Mouse (Mus musculus) heart, adult 2 months (tissue): Measurements from ENCODE around the gene BC048671. TPM values are rescaled to one million over a fixed set of nuclear protein-coding genes. Genes with fewer than 3 reads are reported as not detected.

ENCODE experiments used
- DNase-seq, 2 experiments: peaks; one replicate each; pipeline ENCODE4 v3.0.0; 2021
- H3K27ac ChIP-seq: fragments of 200-600 bp; 2 replicates; pipeline ENCODE4 v1.8.1; 2022
- H3K27me3 ChIP-seq: fragments of 200-500 bp; 2 replicates; pipeline ENCODE4 v1.6.1; 2012; ENCODE audit warnings: mild to moderate bottlenecking, low read length, inconsistent platforms, mixed read lengths; ENCODE audit not compliant: control insufficient read depth, insufficient read depth
- H3K36me3 ChIP-seq: fragments of 200-500 bp; 2 replicates; pipeline ENCODE4 v1.6.1; 2012; ENCODE audit warnings: low read length, inconsistent platforms; ENCODE audit not compliant: control insufficient read depth, insufficient read depth
- H3K4me1 ChIP-seq: fragments of 200-500 bp; 2 replicates; pipeline ENCODE4 v1.6.1; 2011; ENCODE audit warnings: low read length; ENCODE audit not compliant: control insufficient read depth, insufficient read depth
- H3K4me3 ChIP-seq: fragments of 200-600 bp; 2 replicates; pipeline ENCODE4 v1.8.1; 2022
- H3K79me2 ChIP-seq: fragments of 200-500 bp; replicated peaks from 2 replicates; pipeline ENCODE4 v1.6.1; 2012; ENCODE audit warnings: mild to moderate bottlenecking, inconsistent platforms, low read length, moderate library complexity, mixed read lengths; ENCODE audit not compliant: control insufficient read depth, insufficient read depth
- H3K9ac ChIP-seq: fragments of 200-500 bp; 2 replicates; pipeline ENCODE4 v1.6.1; 2012; ENCODE audit warnings: low read depth, mild to moderate bottlenecking, control low read depth, inconsistent platforms, low read length, mixed read lengths
- CTCF ChIP-seq: fragments of 200-600 bp; IDR thresholded peaks from 2 replicates; pipeline ENCODE4 v1.8.1; 2022; ENCODE audit warnings: antibody characterized with exemption, mild to moderate bottlenecking, moderate library complexity
- EP300 ChIP-seq: fragments of 200-500 bp; IDR thresholded peaks from 2 replicates; pipeline ENCODE4 v1.6.1; 2011; ENCODE audit warnings: low read depth, low read length, control low read depth; ENCODE audit not compliant: insufficient read depth
- POLR2A ChIP-seq: fragments of 200-500 bp; IDR thresholded peaks from 2 replicates; pipeline ENCODE4 v1.6.1; 2011; ENCODE audit warnings: mild to moderate bottlenecking, low read depth, low read length, control low read depth; ENCODE audit not compliant: insufficient read depth
- WGBS: fragments of 180-500 bp; shearing (Covaris S2); methylation state at CpG from one replicate; pipeline ENCODE4 v1.1.7; 2018; 5-methylcytosine and 5-hydroxymethylcytosine counted together
- intact Hi-C: fragments of 180-260 bp; cut with DNase I; formaldehyde crosslinking; loops from one replicate; pipeline ENCODE4 v1.15.1; 2025
- polyA plus RNA-seq: library from polyadenylated mRNA; depleted of rRNA; stranded (reverse); fragments of >200 nt; gene quantifications from 2 replicates; pipeline ENCODE4 v1.2.3, GENCODE M21; 2012
- total RNA-seq, 2 experiments: library from RNA; stranded (reverse); gene quantifications; 2 replicates each; pipeline ENCODE4 v1.2.3; 2021

BC048671 gene
- total and polyA plus RNA-seq, 3 experiments = 0.27 TPM; not detected in 2

DNA sequence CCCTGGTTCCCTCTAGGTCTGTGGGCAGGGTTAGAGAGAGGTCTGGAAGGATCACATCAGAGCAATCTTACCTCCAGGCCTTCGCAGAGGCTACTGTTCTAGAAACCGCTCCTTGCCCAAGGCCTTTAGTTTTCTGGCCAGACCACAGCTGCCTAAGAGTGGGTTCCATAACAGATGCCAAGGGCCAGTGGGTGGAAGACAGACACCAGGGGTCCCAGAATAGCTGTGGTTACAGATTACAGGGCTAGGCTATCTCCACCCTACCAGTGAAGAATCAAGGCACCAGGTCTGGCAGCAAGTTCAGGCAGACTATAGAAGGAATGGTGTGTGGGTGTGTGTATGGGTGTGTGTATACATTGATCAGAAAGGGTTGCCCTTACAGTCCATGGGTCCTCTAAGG is 18.0 kb downstream of the BC048671 start:
- Histone ChIP-seq H3K79me2 (no peaks in the 10 kb centered on the region), H3K9ac (no peak overlapping the region), H3K36me3 (no peaks in the 10 kb centered on the region), H3K27ac (no peak overlapping the region), H3K4me1 (no peaks in the 10 kb centered on the region), H3K4me3 (no peak overlapping the region), H3K27me3 (no peaks in the 10 kb centered on the region)
- no peak for DNase-seq
- TF ChIP-seq POLR2A = no peak
- intact Hi-C loops = no loop called here
- WGBS = 86% methylated on average over 2 of the region's 2 CpGs

- Histone ChIP-seq H3K27ac (no peak overlapping the region), H3K27me3 (no peaks in the 10 kb centered on the region), H3K36me3 (no peaks in the 10 kb centered on the region), H3K79me2 (no peaks in the 10 kb centered on the region), H3K4me1 (no peaks in the 10 kb centered on the region), H3K4me3 (no peak overlapping the region), H3K9ac (no peak overlapping the region)
- TF ChIP-seq CTCF (no peak), EP300 (no peak), POLR2A (no peak)
- peak; percentile 35 to 37 for DNase-seq
- WGBS = 59% methylated on average over 7 of the region's 7 CpGs
- intact Hi-C loops = loop anchor here (10.0 kb wide), 1 partner anchor 635 kb away; no protein-coding TSS in a partner anchor
These were observed 18.6 kb downstream of the BC048671 start for GRCm38 (mm10) chr6:90319475-90320191.

DNA sequence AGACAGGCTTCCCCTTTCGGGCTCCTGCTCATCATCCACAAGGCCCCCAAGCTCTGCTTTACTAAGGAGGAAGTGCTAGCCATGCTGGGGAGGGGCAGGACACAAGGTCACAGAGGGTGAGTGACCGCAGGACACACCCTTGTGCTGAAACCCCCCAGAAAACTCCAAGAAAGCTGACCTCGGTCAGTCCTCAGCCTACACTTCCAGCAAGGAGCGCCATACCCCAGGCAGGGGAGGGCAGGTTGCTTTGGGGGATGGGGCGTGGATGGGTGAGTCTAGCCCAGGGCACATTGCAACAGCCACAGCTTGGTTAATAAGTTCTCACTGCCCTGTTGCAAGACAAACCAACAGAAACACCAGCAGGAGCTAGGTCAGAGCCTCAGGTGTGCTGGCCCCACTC is 19.4 kb downstream of the BC048671 start:
- 83% methylated on average over 5 of the region's 5 CpGs for WGBS
- H3K27me3 ChIP-seq = no peaks in the 10 kb centered on the region
- no peak overlapping the region for H3K27ac ChIP-seq
- no peaks in the 10 kb centered on the region for H3K36me3 ChIP-seq
- TF ChIP-seq EP300 (no peak), POLR2A (no peak), CTCF (no peak)
- no peak overlapping the region for H3K9ac ChIP-seq
- no peak for DNase-seq
- no peaks in the 10 kb centered on the region for H3K4me1 ChIP-seq
- H3K4me3 ChIP-seq = no peak overlapping the region
- H3K79me2 ChIP-seq = no peaks in the 10 kb centered on the region
- intact Hi-C loops = loop anchor here (10.0 kb wide), 1 partner anchor 636 kb away; no protein-coding TSS in a partner anchor

GRCm38 (mm10) chr6:90321811-90322210 is 20.8 kb downstream of the BC048671 start:
- intact Hi-C loops = loop anchor here (10.0 kb wide), 1 partner anchor 637 kb away; no protein-coding TSS in a partner anchor
- TF ChIP-seq EP300 (no peak), POLR2A (no peak)
- no peaks in the 10 kb centered on the region for H3K79me2 ChIP-seq
- no peak overlapping the region for H3K4me3 ChIP-seq
- WGBS = 30% methylated on average over 4 of the region's 4 CpGs
- no peaks in the 10 kb centered on the region for H3K27me3 ChIP-seq
- no peak overlapping the region for H3K27ac ChIP-seq
- no peak overlapping the region for H3K9ac ChIP-seq
- no peaks in the 10 kb centered on the region for H3K4me1 ChIP-seq
- DNase-seq = no peak
- H3K36me3 ChIP-seq = no peaks in the 10 kb centered on the region

- DNase-seq = no peak
- intact Hi-C loops = loop anchor here (10.0 kb wide), 1 partner anchor 639 kb away; no protein-coding TSS in a partner anchor
These were observed 23.0 kb downstream of the BC048671 start for GRCm38 (mm10) chr6:90324026-90324425.

DNA sequence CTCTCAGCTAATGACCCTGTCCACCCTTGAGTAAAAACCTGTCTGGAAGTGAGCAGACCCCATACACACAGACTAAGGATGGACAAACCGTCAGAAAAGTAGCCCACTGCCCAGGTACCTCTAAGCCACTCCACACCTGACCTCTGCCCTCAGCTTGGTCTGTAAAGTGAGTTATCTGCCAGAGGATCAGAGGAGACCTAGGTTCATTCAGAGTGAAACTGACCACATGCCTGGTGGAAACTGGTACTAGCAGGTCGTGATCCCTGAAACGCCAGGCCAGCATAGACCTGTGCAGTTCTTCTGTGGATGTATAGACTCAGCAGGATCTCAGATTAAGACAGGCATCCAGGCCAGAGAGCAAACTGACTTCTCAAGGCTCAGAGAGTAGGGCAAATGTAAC is 23.4 kb downstream of the BC048671 start:
- H3K9ac ChIP-seq = no peak overlapping the region
- H3K27ac ChIP-seq = no peak overlapping the region
- no peak for TF ChIP-seq POLR2A
- no peak for TF ChIP-seq CTCF
- TF ChIP-seq EP300 = no peak
- no peaks in the 10 kb centered on the region for H3K4me1 ChIP-seq
- no peaks in the 10 kb centered on the region for H3K36me3 ChIP-seq
- no peak overlapping the region for H3K4me3 ChIP-seq
- H3K79me2 ChIP-seq = no peaks in the 10 kb centered on the region
- intact Hi-C loops = loop anchor here (10.0 kb wide), 1 partner anchor 640 kb away; no protein-coding TSS in a partner anchor
- no peaks in the 10 kb centered on the region for H3K27me3 ChIP-seq
- no peak for DNase-seq
- WGBS = 73% methylated on average over 3 of the region's 3 CpGs

More at GRCm38 (mm10) chr6:90324026-90324425, 23.0 kb downstream of the BC048671 start:
- H3K4me1 ChIP-seq = no peaks in the 10 kb centered on the region
- H3K27me3 ChIP-seq = no peaks in the 10 kb centered on the region
- H3K27ac ChIP-seq = no peak overlapping the region
- TF ChIP-seq POLR2A (no peak), CTCF (no peak), EP300 (no peak)
- no peak overlapping the region for H3K4me3 ChIP-seq
- 63% methylated on average over 3 of the region's 3 CpGs for WGBS
- no peak overlapping the region for H3K9ac ChIP-seq
- H3K36me3 ChIP-seq = no peaks in the 10 kb centered on the region
- no peaks in the 10 kb centered on the region for H3K79me2 ChIP-seq
